Mouse (Mus musculus): ENCODE measurements around the gene Ric8b. TPM values are rescaled to one million over a fixed set of nuclear protein-coding genes. Genes with fewer than 3 reads are reported as not detected.

The Ric8b gene
- polyA plus RNA-seq, 1 experiment from 2014 or later = 48.1 TPM

GRCm38 (mm10) chr10:84968852-84969704 lies 51.7 kb downstream of the Ric8b start:
- Histone ChIP-seq H3K4me3 (no peak overlapping the region), H3K4me2 (no peak overlapping the region), H3K9me3 (no peaks in the 10 kb centered on the region), H3K9ac (no peak overlapping the region), H3K36me3 (peaks cover 23% of the 10 kb centered on the region), H3K4me1 (replicated peaks) (peaks cover 33% of the 10 kb centered on the region), H3K27me3 (no peaks in the 10 kb centered on the region), H3K27ac (replicated peaks) (peak overlapping the region; percentile 31; the same call in 1 of the 2 replicates)
- WGBS = 27% methylated on average over 12 of the region's 12 CpGs
- no peak for ATAC-seq (ENCODE audit: low FRiP score, low read depth)

GRCm38 (mm10) chr10:84975264-84975663 lies 57.8 kb downstream of the Ric8b start:
- no peak overlapping the region for H3K27ac ChIP-seq (replicated peaks)
- WGBS = 94% methylated on average over 4 of the region's 4 CpGs
- no peak overlapping the region for H3K4me3 ChIP-seq
- ATAC-seq (ENCODE audit: low FRiP score, low read depth) = no peak
- no peak overlapping the region for H3K4me2 ChIP-seq
- no peaks in the 10 kb centered on the region for H3K9me3 ChIP-seq
- peaks cover 27% of the 10 kb centered on the region for H3K36me3 ChIP-seq
- no peak overlapping the region for H3K9ac ChIP-seq
- 0 out of 2 replicates have a peak, but pooled peaks cover 3% of the 10 kb centered on the region for H3K4me1 ChIP-seq (replicated peaks)
- no peaks in the 10 kb centered on the region for H3K27me3 ChIP-seq

GRCm38 (mm10) chr10:84976588-84977351 lies 59.4 kb downstream of the Ric8b start:
- ATAC-seq (ENCODE audit: low FRiP score, low read depth) = peak; percentile 48; the same call in 1 of the 2 replicates
- WGBS = 54% methylated on average over 8 of the region's 8 CpGs

GRCm38 (mm10) chr10:84980291-84980690 lies 62.9 kb downstream of the Ric8b start:
- H3K4me2 ChIP-seq = no peak overlapping the region
- no peak overlapping the region for H3K9ac ChIP-seq
- peaks cover 38% of the 10 kb centered on the region for H3K36me3 ChIP-seq
- H3K4me3 ChIP-seq = no peak overlapping the region
- ATAC-seq (ENCODE audit: low FRiP score, low read depth) = no peak
- 97% methylated on average over 5 of the region's 5 CpGs for WGBS
- H3K27me3 ChIP-seq = no peaks in the 10 kb centered on the region
- H3K9me3 ChIP-seq = no peaks in the 10 kb centered on the region
- no peak overlapping the region for H3K27ac ChIP-seq (replicated peaks)
- H3K4me1 ChIP-seq (replicated peaks) = 0 out of 2 replicates have a peak, but pooled peaks cover 3% of the 10 kb centered on the region

More at GRCm38 (mm10) chr10:84976588-84977351, 59.4 kb downstream of the Ric8b start:
- Histone ChIP-seq H3K4me3 (no peak overlapping the region), H3K36me3 (peaks cover 28% of the 10 kb centered on the region), H3K9me3 (no peaks in the 10 kb centered on the region), H3K27ac (replicated peaks) (0 out of 2 replicates have a peak overlapping the region, but pooled peaks have one; percentile 31), H3K27me3 (no peaks in the 10 kb centered on the region), H3K4me1 (replicated peaks) (0 out of 2 replicates have a peak, but pooled peaks cover 3% of the 10 kb centered on the region), H3K9ac (no peak overlapping the region), H3K4me2 (no peak overlapping the region)

GRCm38 (mm10) chr10:84981441-84981840 lies 64.0 kb downstream of the Ric8b start:
- Histone ChIP-seq H3K4me2 (no peak overlapping the region), H3K9ac (no peak overlapping the region), H3K4me1 (replicated peaks) (0 out of 2 replicates have a peak, but pooled peaks cover 3% of the 10 kb centered on the region), H3K36me3 (peaks cover 38% of the 10 kb centered on the region), H3K4me3 (no peak overlapping the region), H3K27me3 (no peaks in the 10 kb centered on the region), H3K27ac (replicated peaks) (no peak overlapping the region), H3K9me3 (no peaks in the 10 kb centered on the region)
- ATAC-seq (ENCODE audit: low FRiP score, low read depth) = no peak
- 100% methylated on average over 2 of the region's 2 CpGs for WGBS

GRCm38 (mm10) chr10:84982675-84983074 lies 65.3 kb downstream of the Ric8b start:
- Histone ChIP-seq H3K27me3 (no peaks in the 10 kb centered on the region), H3K4me2 (no peak overlapping the region), H3K4me1 (replicated peaks) (0 out of 2 replicates have a peak, but pooled peaks cover under 1% of the 10 kb centered on the region), H3K36me3 (peaks cover 38% of the 10 kb centered on the region), H3K27ac (replicated peaks) (no peak overlapping the region), H3K4me3 (no peak overlapping the region), H3K9me3 (no peaks in the 10 kb centered on the region), H3K9ac (no peak overlapping the region)
- no peak for ATAC-seq (ENCODE audit: low FRiP score, low read depth)
- WGBS = 82% methylated on average over 7 of the region's 7 CpGs

GRCm38 (mm10) chr10:84985956-84986355 lies 68.5 kb downstream of the Ric8b start:
- no peaks in the 10 kb centered on the region for H3K9me3 ChIP-seq
- H3K4me1 ChIP-seq (replicated peaks) = 0 out of 2 replicates have a peak, but pooled peaks cover 3% of the 10 kb centered on the region
- no peak overlapping the region for H3K4me3 ChIP-seq
- H3K9ac ChIP-seq = no peak overlapping the region
- WGBS = 71% methylated on average over 9 of the region's 9 CpGs
- H3K36me3 ChIP-seq = peaks cover 22% of the 10 kb centered on the region
- H3K27ac ChIP-seq (replicated peaks) = no peak overlapping the region
- no peaks in the 10 kb centered on the region for H3K27me3 ChIP-seq
- no peak for ATAC-seq (ENCODE audit: low FRiP score, low read depth)
- no peak overlapping the region for H3K4me2 ChIP-seq

- H3K9me3 ChIP-seq = no peaks in the 10 kb centered on the region
Measured at GRCm38 (mm10) chr10:84987666-84988065, 70.2 kb downstream of the Ric8b start.

GRCm38 (mm10) chr10:84988650-84989049 lies 71.2 kb downstream of the Ric8b start:
- Histone ChIP-seq H3K4me2 (no peak overlapping the region), H3K27ac (replicated peaks) (no peak overlapping the region), H3K27me3 (no peaks in the 10 kb centered on the region), H3K4me1 (replicated peaks) (0 out of 2 replicates have a peak, but pooled peaks cover 3% of the 10 kb centered on the region), H3K36me3 (peaks cover 10% of the 10 kb centered on the region; the same call in 1 of the 2 replicates), H3K9me3 (no peaks in the 10 kb centered on the region), H3K4me3 (no peak overlapping the region), H3K9ac (no peak overlapping the region)
- WGBS = 74% methylated on average over 4 of the region's 4 CpGs
- ATAC-seq (ENCODE audit: low FRiP score, low read depth) = no peak

More at GRCm38 (mm10) chr10:84987666-84988065, 70.2 kb downstream of the Ric8b start:
- no peak overlapping the region for H3K27ac ChIP-seq (replicated peaks)
- H3K36me3 ChIP-seq = peaks cover 18% of the 10 kb centered on the region
- H3K4me3 ChIP-seq = no peak overlapping the region
- WGBS = 69% methylated on average over 4 of the region's 4 CpGs
- H3K4me1 ChIP-seq (replicated peaks) = 0 out of 2 replicates have a peak, but pooled peaks cover 3% of the 10 kb centered on the region
- ATAC-seq (ENCODE audit: low FRiP score, low read depth) = no peak
- H3K9ac ChIP-seq = no peak overlapping the region
- no peaks in the 10 kb centered on the region for H3K27me3 ChIP-seq
- H3K4me2 ChIP-seq = no peak overlapping the region

GRCm38 (mm10) chr10:84994346-84994745 lies 76.9 kb downstream of the Ric8b start:
- no peaks in the 10 kb centered on the region for H3K9me3 ChIP-seq
- peaks cover 8% of the 10 kb centered on the region; the same call in 1 of the 2 replicates for H3K36me3 ChIP-seq
- H3K27me3 ChIP-seq = no peaks in the 10 kb centered on the region
- no peak overlapping the region for H3K4me3 ChIP-seq
- 66% methylated on average over 4 of the region's 4 CpGs for WGBS
- no peak overlapping the region for H3K9ac ChIP-seq
- no peak overlapping the region for H3K27ac ChIP-seq (replicated peaks)
- H3K4me2 ChIP-seq = no peak overlapping the region
- peaks cover 18% of the 10 kb centered on the region for H3K4me1 ChIP-seq (replicated peaks)
- ATAC-seq (ENCODE audit: low FRiP score, low read depth) = no peak

- ATAC-seq (ENCODE audit: low FRiP score, low read depth) = no peak
- WGBS = 93% methylated on average over 3 of the region's 3 CpGs
- Histone ChIP-seq H3K9ac (no peak overlapping the region), H3K27me3 (no peaks in the 10 kb centered on the region), H3K4me1 (replicated peaks) (peaks cover 18% of the 10 kb centered on the region), H3K36me3 (peaks cover 8% of the 10 kb centered on the region; the same call in 1 of the 2 replicates), H3K4me3 (no peak overlapping the region), H3K4me2 (no peak overlapping the region), H3K27ac (replicated peaks) (no peak overlapping the region), H3K9me3 (no peaks in the 10 kb centered on the region)
Measured at GRCm38 (mm10) chr10:84994971-84995370, 77.6 kb downstream of the Ric8b start.

All from hindbrain, embryonic 15.5 days (tissue).